In genomic region chr5:24344477-24345051, GRCm38 (mm10) we compare ENCODE assay signal across 9 mouse cellular contexts. TPM values are rescaled to one million over a fixed set of nuclear protein-coding genes. Genes with fewer than 3 reads are reported as not detected.
DNase-seq lines count a peak whose midpoint lies in the region; ATAC-seq and TF ChIP-seq lines count a peak whose summit lies in the region.
"Had no signal": no experiment of that assay in that cellular context is flagged by ENCODE, and none has a peak within 500 bp of the region (broad histone marks: within the 10 kb centered on the region; RNA-seq: fewer than 3 reads in every experiment).

No protein-coding gene starts in this region.

- DNase-seq in cerebellum, postnatal 10 days: peak; percentile 60 to 67
- no peak for DNase-seq in cerebellum, adult 9-10 months
- peak; percentile 46 for DNase-seq in lung, postnatal 36 days
- no peak for DNase-seq in adrenal gland, adult 2 months
- DNase-seq in adrenal gland, postnatal 36 days: no peak

- ATAC-seq in hindbrain, embryonic 13.5 days (ENCODE audit: low FRiP score): peak; percentile 52
- ATAC-seq in stomach, embryonic 15.5 days (ENCODE audit: insufficient read depth, low FRiP score, low read depth): peak; percentile 64; the same call in 1 of the 2 replicates

- peak overlapping the region; percentile 6; the same call in 1 of the 2 replicates for H3K27ac ChIP-seq in bone marrow, adult 2 months (ENCODE audit: control insufficient read depth, insufficient read depth, low read depth, low read length, poor library complexity)
- H3K27ac ChIP-seq in hindbrain, embryonic 13.5 days: peak overlapping the region; percentile 98
- peak overlapping the region; percentile 71 for H3K27ac ChIP-seq in stomach, embryonic 15.5 days
- H3K27ac ChIP-seq: macrophage had no signal

- no peak for TF ChIP-seq CTCF in bone marrow, adult 2 months (IDR thresholded peaks at IDR 0.05; ENCODE audit: control insufficient read depth, insufficient read depth, low read length)

- H3K4me3 ChIP-seq in bone marrow, adult 2 months (replicated peaks; ENCODE audit: control insufficient read depth, low read depth, low read length): no peak overlapping the region
- peak overlapping the region; percentile 11; the same call in 1 of the 2 replicates for H3K4me3 ChIP-seq in hindbrain, embryonic 13.5 days
- H3K4me3 ChIP-seq in stomach, embryonic 15.5 days (replicated peaks): no peak overlapping the region

- 5% methylated on average over 12 of the region's 12 CpGs for WGBS in bone marrow, adult 2 months
- 2% methylated on average over 12 of the region's 12 CpGs for WGBS in hindbrain, embryonic 13.5 days
- 15% methylated on average over 12 of the region's 12 CpGs for WGBS in stomach, embryonic 15.5 days

- TF ChIP-seq POLR2A in bone marrow, adult 2 months (IDR thresholded peaks at IDR 0.05; ENCODE audit: borderline replicate concordance, control insufficient read depth, low read depth, low read length): peak; percentile 30; the same call in 1 of the 2 replicates

- peaks cover 7% of the 10 kb centered on the region; the same call in 1 of the 2 replicates for H3K36me3 ChIP-seq in hindbrain, embryonic 13.5 days
- H3K36me3 ChIP-seq in stomach, embryonic 15.5 days: no peaks in the 10 kb centered on the region

- H3K27me3 ChIP-seq in hindbrain, embryonic 13.5 days: peaks cover 4% of the 10 kb centered on the region
- H3K27me3 ChIP-seq in stomach, embryonic 15.5 days (replicated peaks): 0 out of 2 replicates have a peak, but pooled peaks cover 3% of the 10 kb centered on the region

- peak overlapping the region; percentile 42 for H3K4me2 ChIP-seq in hindbrain, embryonic 13.5 days
- peak overlapping the region; percentile 29 for H3K4me2 ChIP-seq in stomach, embryonic 15.5 days

- H3K4me1 ChIP-seq in bone marrow, adult 2 months (ENCODE audit: control insufficient read depth, insufficient read depth, low read length): no peaks in the 10 kb centered on the region
- H3K4me1 ChIP-seq in hindbrain, embryonic 13.5 days (replicated peaks): peaks cover 71% of the 10 kb centered on the region
- peaks cover 58% of the 10 kb centered on the region for H3K4me1 ChIP-seq in stomach, embryonic 15.5 days

- peak overlapping the region; percentile 71 for H3K9ac ChIP-seq in hindbrain, embryonic 13.5 days
- no peak overlapping the region for H3K9ac ChIP-seq in stomach, embryonic 15.5 days

- no peaks in the 10 kb centered on the region for H3K9me3 ChIP-seq in hindbrain, embryonic 13.5 days
- no peaks in the 10 kb centered on the region for H3K9me3 ChIP-seq in stomach, embryonic 15.5 days

RNA-seq across cellular contexts. Expression of gene Kcnh2, which starts 6.8 kb away (rescaled TPM):
- polyA plus RNA-seq in bone marrow, adult 2 months (2011; ENCODE audit: insufficient read depth, insufficient read length, low replicate concordance, missing spikeins): not detected in 2 replicates
- polyA plus RNA-seq in hindbrain, embryonic 13.5 days (2015; fragmentation: Nextera tagmentation; extraction: Ambion mirVana): 12.8 and 14.2 TPM in 2 replicates
- 9.6 and 12.1 TPM in 2 replicates for polyA plus RNA-seq in stomach, embryonic 15.5 days (2015; fragmentation: Nextera tagmentation; extraction: Ambion mirVana)
- 10 to 100 TPM; 12.3 to 26.4 TPM for total RNA-seq in adrenal gland, adult 2 months (2021)
- 75.2 and 99.5 TPM in 2 replicates for polyA plus RNA-seq in adrenal gland, adult 2 months (2012; rRNA removed)
- total RNA-seq in adrenal gland, postnatal 36 days (2021): 10 to 100 TPM; 14.4 to 14.7 TPM
- polyA plus RNA-seq: macrophage had no signal

RNA-seq across cellular contexts. Expression of gene Nos3, which starts 20.0 kb away (rescaled TPM):
- polyA plus RNA-seq in bone marrow, adult 2 months (2011; ENCODE audit: insufficient read depth, insufficient read length, low replicate concordance, missing spikeins): 0.47 TPM in 1 of 2 replicates, not detected in the other
- 9.8 and 10.2 TPM in 2 replicates for polyA plus RNA-seq in hindbrain, embryonic 13.5 days (2015; fragmentation: Nextera tagmentation; extraction: Ambion mirVana)
- 6.8 and 8.3 TPM in 2 replicates for polyA plus RNA-seq in stomach, embryonic 15.5 days (2015; fragmentation: Nextera tagmentation; extraction: Ambion mirVana)
- total RNA-seq in adrenal gland, adult 2 months (2021): 10 to 100 TPM in 1 of 2 experiments, 1 to 10 TPM in 1; 8.5 to 13.6 TPM
- 22.1 and 33.1 TPM in 2 replicates for polyA plus RNA-seq in adrenal gland, adult 2 months (2012; rRNA removed)
- 10 to 100 TPM in 1 of 2 experiments, 1 to 10 TPM in 1; 7.1 to 14.2 TPM for total RNA-seq in adrenal gland, postnatal 36 days (2021)
- polyA plus RNA-seq: macrophage had no signal

RNA-seq across cellular contexts. Expression of gene Atg9b, which starts 47.4 kb away (rescaled TPM):
- 0.70 and 1.1 TPM in 2 replicates for polyA plus RNA-seq in bone marrow, adult 2 months (2011; ENCODE audit: insufficient read depth, insufficient read length, low replicate concordance, missing spikeins)
- 0.57 and 0.93 TPM in 2 replicates for polyA plus RNA-seq in hindbrain, embryonic 13.5 days (2015; fragmentation: Nextera tagmentation; extraction: Ambion mirVana)
- polyA plus RNA-seq in stomach, embryonic 15.5 days (2015; fragmentation: Nextera tagmentation; extraction: Ambion mirVana): 2.0 and 2.5 TPM in 2 replicates
- total RNA-seq in adrenal gland, adult 2 months (2021): 1 to 10 TPM; 1.5 to 1.7 TPM
- 7.5 and 11.6 TPM in 2 replicates for polyA plus RNA-seq in adrenal gland, adult 2 months (2012; rRNA removed)
- 1 to 10 TPM in 1 of 2 experiments, under 1 TPM in 1; 0.99 to 1.6 TPM for total RNA-seq in adrenal gland, postnatal 36 days (2021)

RNA-seq across cellular contexts. Expression of gene Abcb8, which starts 48.9 kb away (rescaled TPM):
- 10.2 and 11.2 TPM in 2 replicates for polyA plus RNA-seq in bone marrow, adult 2 months (2011; ENCODE audit: insufficient read depth, insufficient read length, low replicate concordance, missing spikeins)
- polyA plus RNA-seq in hindbrain, embryonic 13.5 days (2015; fragmentation: Nextera tagmentation; extraction: Ambion mirVana): 45.7 and 48.7 TPM in 2 replicates
- 49.9 and 59.5 TPM in 2 replicates for polyA plus RNA-seq in stomach, embryonic 15.5 days (2015; fragmentation: Nextera tagmentation; extraction: Ambion mirVana)
- 10 to 100 TPM; 63.6 to 69.8 TPM for total RNA-seq in adrenal gland, adult 2 months (2021)
- polyA plus RNA-seq in adrenal gland, adult 2 months (2012; rRNA removed): 165 and 174 TPM in 2 replicates
- 10 to 100 TPM; 66.8 to 76.5 TPM for total RNA-seq in adrenal gland, postnatal 36 days (2021)

Comparison
In these comparisons a context has a peak if more than half of its experiments do, and no peak if none do; other contexts are left out.
1. DNase-seq: peak in cerebellum, postnatal 10 days (2 of 2) and lung, postnatal 36 days (single experiment); none in cerebellum, adult 9-10 months (single experiment), adrenal gland, adult 2 months (single experiment) and adrenal gland, postnatal 36 days (0 of 2).
2. H3K27ac ChIP-seq: peak in every context shown above with its lines; median percentile 98 in hindbrain, embryonic 13.5 days; 71 in stomach, embryonic 15.5 days; 6 in bone marrow, adult 2 months.